Mouse (Mus musculus) heart, postnatal 25 days (tissue): Measurements from ENCODE around the gene Cd300e. TPM values are rescaled to one million over a fixed set of nuclear protein-coding genes. Genes with fewer than 3 reads are reported as not detected.
A peak's percentile ranks its signal among the peaks of the same experiment; 100 is the strongest.
"Not testable (repeated sequence)": the region's sequence is repeated elsewhere in the genome, so short reads cannot be mapped to it uniquely, and the experiment has no call there.

Experiments
- DNase-seq: peaks from one replicate; pipeline ENCODE4 v3.0.0; 2022; ENCODE audit warnings: low spot score
- intact Hi-C: fragments of 180-260 bp; cut with DNase I; formaldehyde crosslinking; loops from one replicate; pipeline ENCODE4 v1.15.1; 2025
- total RNA-seq, 2 experiments: library from RNA; stranded (reverse); gene quantifications; 2 replicates each; pipeline ENCODE4 v1.2.3; 2021

Gene Cd300e
- total RNA-seq, 2 experiments from 2014 or later: 0.28 to 0.42 TPM

DNA sequence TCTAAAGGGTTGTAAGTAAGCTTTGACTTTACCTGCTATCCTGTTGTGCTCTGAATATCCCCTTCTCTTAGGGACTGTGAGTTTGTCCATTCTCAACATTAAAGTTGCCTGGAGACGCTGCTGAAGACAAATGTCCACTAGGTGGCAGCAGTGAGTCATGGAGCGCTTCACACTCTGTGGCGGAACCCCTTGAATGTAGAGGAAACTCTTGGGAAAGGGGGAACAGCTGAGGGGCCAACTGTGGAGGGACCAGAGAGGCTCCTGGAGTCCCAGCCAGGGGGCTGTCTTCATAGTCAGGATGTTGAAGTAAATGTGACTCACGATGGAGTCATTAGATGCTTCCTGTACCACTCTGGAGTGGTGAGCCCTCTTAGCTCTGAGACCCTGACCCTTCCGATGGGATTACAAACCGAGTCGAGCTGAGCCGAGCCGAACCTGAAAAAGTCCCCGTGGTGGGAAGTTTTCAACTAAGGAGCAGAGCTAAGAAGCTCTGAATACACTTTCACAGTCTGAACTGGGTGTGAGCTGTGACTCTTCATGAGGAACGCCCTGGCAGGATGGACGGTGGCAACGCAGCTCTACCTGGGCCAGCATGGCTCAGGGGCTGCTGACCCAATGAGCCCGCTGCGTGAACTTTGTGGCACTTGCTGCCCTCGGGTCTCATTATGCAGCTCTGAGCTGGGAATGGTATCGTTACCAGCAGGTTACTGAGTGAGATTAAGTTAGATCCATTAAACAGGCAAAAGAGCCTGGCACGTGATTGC lies 21.6 kb upstream of the Cd300e start:
- intact Hi-C loops: loop anchor here (5.0 kb wide), 2 partner anchors 99 to 189 kb away; no protein-coding TSS in a partner anchor
- no peak for DNase-seq

GRCm38 (mm10) chr11:115082196-115082595 lies 20.2 kb upstream of the Cd300e start:
- intact Hi-C loops: loop anchor here (1.0 to 5.0 kb wide), 3 partner anchors 71 to 190 kb away; no protein-coding TSS in a partner anchor
- DNase-seq: no peak

GRCm38 (mm10) chr11:115081373-115081772 lies 19.4 kb upstream of the Cd300e start:
- intact Hi-C loops: loop anchor here (5.0 kb wide), 2 partner anchors 101 to 191 kb away; no protein-coding TSS in a partner anchor
- no peak for DNase-seq

- intact Hi-C loops: loop anchor here (5.0 kb wide), 2 partner anchors 101 to 191 kb away; no protein-coding TSS in a partner anchor
- no peak for DNase-seq
Observed at GRCm38 (mm10) chr11:115080886-115081285, 18.9 kb upstream of the Cd300e start.

DNA sequence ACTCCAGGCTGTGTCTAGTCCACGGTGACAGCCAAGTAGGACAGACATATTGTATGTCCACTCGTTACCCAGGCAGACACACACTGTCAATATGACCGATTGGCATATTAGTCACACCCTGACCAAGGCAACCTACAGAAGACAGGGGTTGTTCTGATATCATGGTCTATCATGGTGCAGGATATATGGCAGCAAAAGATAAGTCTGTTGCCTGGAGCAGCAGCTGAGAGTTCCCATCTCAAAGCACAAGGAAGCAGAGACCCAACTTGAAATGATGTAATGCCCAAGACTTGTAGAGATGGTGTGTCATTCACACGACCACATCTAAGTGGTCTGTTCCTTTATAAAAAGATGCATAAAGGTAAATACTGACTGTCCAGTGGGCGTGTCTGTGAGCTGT lies 16.7 kb upstream of the Cd300e start:
- intact Hi-C loops: no loop called here
- DNase-seq: no peak

GRCm38 (mm10) chr11:115077436-115077835 lies 15.5 kb upstream of the Cd300e start:
- no peak for DNase-seq
- intact Hi-C loops: no loop called here

- intact Hi-C loops: no loop called here
- no peak for DNase-seq
Observed at GRCm38 (mm10) chr11:115075859-115076258, 13.9 kb upstream of the Cd300e start.

DNA sequence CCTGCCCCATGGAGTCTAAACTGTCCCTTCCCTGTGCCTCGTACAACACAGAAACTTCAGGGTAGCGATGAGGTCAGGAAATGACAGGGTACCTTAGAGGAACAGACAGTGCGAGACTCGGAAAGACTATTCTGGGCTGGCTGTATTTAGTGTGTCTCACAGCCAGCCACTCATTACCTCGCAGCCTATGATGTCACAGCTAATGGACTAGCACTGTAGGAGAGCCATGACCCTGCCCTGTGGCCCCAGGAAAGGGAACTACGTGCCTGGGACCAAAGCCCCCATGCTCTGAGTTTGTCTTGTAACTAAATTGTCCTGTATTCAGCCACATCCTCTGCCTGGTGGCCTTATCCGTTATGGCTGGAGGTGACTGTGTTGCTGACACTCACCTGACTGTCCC lies 13.4 kb upstream of the Cd300e start:
- intact Hi-C loops: no loop called here

DNA sequence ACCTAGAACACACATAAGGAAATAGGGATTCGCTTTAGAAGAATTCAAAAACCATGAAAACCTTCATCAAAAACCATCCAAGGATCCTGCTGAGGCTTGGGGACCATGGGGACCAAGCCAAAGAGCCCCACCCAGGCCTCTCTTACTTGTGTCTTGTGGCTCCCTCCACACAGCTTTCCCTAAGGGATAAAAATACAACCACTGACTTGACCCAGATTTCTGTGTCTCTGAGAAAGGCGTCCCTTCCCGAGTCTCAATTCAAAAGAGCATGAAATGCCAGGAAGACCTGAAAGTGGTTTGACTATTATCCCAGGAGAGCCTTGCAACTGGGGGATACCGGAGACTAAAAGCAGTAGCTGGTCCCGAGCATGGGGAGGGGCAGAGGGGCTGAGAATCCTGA lies 11.0 kb upstream of the Cd300e start:
- DNase-seq: no peak
- intact Hi-C loops: no loop called here

More for the DNA sequence above, 13.4 kb upstream of the Cd300e start:
- no peak for DNase-seq

DNA sequence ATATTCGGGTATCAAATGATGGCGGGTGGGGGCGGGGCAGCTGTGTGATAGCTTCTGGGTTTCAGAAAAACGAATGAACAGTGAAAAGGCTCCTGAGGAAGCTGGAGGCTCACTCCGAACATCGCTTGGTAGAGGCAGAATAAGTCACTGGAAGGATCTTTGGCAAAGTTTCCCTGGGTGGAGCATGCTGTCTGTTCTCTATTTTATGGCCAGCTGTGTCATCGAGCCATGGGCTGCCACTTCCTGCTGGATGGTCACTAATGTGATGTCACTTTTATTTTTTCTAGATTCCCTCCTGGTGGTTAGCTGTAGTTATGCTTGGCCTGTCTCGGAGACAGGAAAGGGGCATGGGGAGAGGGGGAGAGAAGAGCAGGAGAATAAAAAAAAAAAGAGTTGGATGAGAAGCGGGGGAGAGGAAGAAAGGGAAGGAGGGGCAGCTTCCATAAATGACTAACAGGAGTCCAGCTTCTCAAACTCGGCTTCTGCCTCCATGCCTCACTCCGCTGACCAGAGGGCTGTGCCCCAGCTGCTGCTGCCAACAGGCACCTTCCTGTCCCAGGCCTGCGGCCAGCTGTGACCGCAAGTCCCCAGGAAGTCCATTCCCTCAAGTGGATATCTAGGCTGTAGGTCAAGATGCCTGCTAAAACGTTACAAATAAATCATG lies 9.8 kb upstream of the Cd300e start:
- DNase-seq: peak; percentile 23
- intact Hi-C loops: no loop called here

DNA sequence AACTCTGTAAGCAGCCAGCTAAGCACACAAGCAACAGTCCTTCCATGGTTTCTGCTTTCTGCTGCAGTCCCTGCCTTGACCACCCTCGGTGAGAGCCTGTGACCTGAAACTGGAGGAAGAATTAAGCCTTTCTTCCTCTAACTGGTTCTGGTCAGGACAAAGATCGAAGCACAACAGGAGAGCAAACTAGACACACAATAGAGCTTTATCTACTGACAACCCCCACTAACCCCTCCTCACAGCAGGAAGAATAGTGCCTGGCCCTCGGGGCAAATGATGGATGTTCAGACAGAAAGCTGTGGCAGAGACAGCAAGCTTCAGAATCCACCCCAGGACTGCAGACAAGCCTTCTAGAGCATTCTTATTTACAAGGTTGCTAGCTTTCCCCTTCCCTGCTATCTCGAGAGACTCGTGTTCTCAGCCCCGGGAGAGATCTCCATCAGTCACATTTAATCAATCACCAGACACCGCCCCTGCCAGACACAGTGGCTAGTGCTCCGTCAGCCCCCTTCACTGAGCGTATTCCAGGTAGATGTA lies 9.1 kb upstream of the Cd300e start:
- no peak for DNase-seq
- intact Hi-C loops: no loop called here

- no peak for DNase-seq
- intact Hi-C loops: no loop called here
Observed at GRCm38 (mm10) chr11:115066768-115067167, 4.8 kb upstream of the Cd300e start.

- DNase-seq: no peak
- intact Hi-C loops: loop anchor here (10.0 kb wide), 1 partner anchor 245 kb away; no protein-coding TSS in a partner anchor
Observed at GRCm38 (mm10) chr11:115059797-115060196, 2.2 kb downstream of the Cd300e start.

- DNase-seq: no peak
- intact Hi-C loops: loop anchor here (10.0 kb wide), 1 partner anchor 244 kb away; no protein-coding TSS in a partner anchor
Observed at GRCm38 (mm10) chr11:115058701-115059100, 3.3 kb downstream of the Cd300e start.

DNA sequence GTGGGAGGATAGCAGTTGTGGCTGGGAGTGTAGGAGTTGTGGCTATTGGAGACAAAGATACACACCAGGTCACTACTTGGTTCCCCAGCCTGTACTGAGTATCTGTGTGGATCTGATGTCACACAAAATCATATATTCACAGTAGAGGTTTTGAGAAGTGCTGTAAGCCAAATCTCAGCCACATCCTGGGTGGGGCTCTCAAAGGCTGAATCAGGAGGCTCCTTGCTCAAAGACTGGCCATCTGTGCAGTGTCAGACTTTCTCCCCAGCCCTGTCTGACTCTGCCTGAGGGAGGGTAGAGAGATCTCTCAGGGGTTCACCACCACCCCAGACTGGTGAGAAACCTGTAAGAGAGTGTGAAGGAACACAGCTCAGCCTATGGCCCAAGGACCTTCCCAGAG lies 7.4 kb downstream of the Cd300e start:
- intact Hi-C loops: loop anchor here (10.0 kb wide), 1 partner anchor 240 kb away; no protein-coding TSS in a partner anchor
- DNase-seq: no peak

- DNase-seq: no peak
- intact Hi-C loops: loop anchor here (10.0 kb wide), 1 partner anchor 238 kb away; no protein-coding TSS in a partner anchor
Observed at GRCm38 (mm10) chr11:115052991-115053390, 9.0 kb downstream of the Cd300e start.

DNA sequence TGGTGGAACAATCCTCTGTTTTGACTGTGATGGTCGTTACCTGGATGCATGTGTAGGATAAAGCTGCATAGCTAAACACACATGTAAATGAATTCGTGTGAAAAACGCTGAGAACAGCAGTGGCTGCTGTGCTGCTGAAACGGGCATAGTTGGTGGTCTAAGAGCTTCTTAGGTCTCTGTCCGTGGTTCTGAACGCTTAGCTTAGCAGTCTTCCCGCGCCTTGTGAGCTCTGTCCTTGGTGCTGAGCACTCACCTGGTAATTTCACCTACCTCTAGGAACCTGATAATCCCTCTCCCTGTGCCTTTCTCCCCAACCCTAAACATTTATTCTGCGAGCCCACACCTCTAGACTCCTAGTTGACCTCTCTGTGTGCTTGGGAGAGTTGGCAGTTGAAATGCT lies 9.8 kb downstream of the Cd300e start:
- intact Hi-C loops: loop anchor here (10.0 kb wide), 1 partner anchor 237 kb away; no protein-coding TSS in a partner anchor
- no peak for DNase-seq

GRCm38 (mm10) chr11:115049282-115049895 lies 12.6 kb downstream of the Cd300e start:
- intact Hi-C loops: no loop called here
- DNase-seq: no peak

GRCm38 (mm10) chr11:115048259-115048658 lies 13.7 kb downstream of the Cd300e start, which contains the start of gene Cd300ld3:
Cd300ld3 (minus strand) TSS chr11:115048409.
- no peak for DNase-seq
- intact Hi-C loops: no loop called here

- DNase-seq, intact Hi-C loops: not testable (repeated sequence)
Observed at GRCm38 (mm10) chr11:115037669-115038068, 24.3 kb downstream of the Cd300e start, which contains the start of gene Cd300ld5. Cd300ld5 (minus strand) TSS chr11:115037769.
